Mouse (Mus musculus) right cerebral cortex, adult 2 months (tissue): Measurements from ENCODE around the gene Jph2.

Experiments
- DNase-seq, 2 experiments: peaks; one replicate each; pipeline ENCODE4 v3.0.0; 2021 to 2022; ENCODE audit warnings: low spot score in 2 of 2

Gene Jph2

GRCm38 (mm10) chr2:163362940-163363921, 34.6 kb downstream of the Jph2 start:
- DNase-seq: no peak

DNA sequence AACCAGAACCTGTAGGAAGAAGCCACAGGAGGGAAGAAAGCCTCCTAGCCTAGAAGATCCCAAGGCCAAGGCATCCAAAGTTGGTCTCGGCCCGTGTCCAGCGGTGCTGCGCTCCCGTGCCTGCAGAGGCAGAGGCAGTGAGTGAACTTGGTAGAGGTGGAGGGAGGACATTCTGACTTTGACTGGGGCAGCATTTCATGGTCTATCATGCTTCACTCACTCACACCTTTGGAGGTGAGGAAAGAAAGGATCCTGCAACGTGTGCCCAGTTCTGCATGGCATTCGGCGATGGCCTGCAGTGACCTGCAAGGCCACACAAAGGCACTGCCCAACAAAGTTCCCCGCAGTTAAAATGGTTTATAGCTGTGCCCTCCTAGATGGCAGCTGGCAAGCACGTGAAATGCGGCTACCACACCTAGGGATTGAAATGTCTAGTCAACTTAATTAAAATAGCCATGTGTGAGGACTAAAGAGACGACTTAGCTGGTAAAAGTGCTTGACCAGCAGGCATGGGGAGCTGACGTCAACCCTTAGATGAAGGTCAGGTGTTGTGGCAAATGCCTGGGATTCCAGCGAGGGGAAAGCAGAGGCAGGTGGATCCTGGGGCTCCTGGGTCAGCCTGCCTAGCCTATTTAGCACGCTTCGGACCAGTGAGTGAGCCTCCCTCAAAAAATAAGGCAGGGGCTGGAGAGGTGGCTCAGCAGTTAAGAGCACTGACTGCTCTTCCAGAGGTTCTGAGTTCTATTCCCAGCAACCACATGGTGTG, 36.8 kb downstream of the Jph2 start:
- no peak for DNase-seq

DNA sequence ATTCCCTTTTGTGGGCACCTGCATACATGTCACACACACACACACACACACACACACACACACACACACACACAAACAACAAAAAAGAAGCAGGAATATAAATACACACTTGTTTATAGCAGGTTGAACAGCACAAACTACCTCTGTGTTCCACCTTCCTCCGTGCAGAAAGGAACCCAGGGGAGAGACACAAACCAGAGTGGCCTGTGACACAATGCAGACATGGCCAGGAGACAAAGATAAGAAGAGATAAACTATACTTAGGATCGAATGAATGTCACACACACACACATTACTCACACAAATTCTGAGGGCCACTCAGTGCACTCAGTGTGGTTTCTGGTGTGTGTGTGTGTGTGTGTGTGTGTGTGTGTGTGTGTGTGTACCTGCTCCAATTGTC, 38.5 kb downstream of the Jph2 start:
- DNase-seq: no peak

DNA sequence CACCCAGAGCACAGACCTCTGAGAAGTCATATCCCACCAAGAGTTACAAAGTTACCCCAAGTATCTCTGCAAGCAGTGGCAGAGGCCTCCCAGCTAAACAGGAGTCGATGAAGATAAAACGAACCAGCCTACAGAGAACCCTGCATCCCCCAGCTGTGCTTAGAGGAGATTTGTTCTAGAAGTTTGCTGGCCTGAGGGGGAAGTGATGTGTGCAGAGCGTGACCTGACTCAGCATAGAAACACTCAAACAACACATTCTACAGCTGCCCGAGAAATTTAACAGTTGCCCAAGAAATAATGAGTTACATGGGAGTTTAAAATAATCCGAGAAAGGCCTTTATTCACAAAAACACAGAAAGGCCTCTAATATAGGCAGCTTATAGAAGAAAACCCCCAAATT, 39.1 kb downstream of the Jph2 start:
- no peak for DNase-seq

- DNase-seq: no peak
Measured at GRCm38 (mm10) chr2:163356113-163356840, 41.5 kb downstream of the Jph2 start.

GRCm38 (mm10) chr2:163355666-163356065, 42.1 kb downstream of the Jph2 start:
- no peak for DNase-seq

GRCm38 (mm10) chr2:163353731-163354130, 44.1 kb downstream of the Jph2 start:
- DNase-seq: no peak

- no peak for DNase-seq
Measured at GRCm38 (mm10) chr2:163350443-163350842, 47.4 kb downstream of the Jph2 start.

DNA sequence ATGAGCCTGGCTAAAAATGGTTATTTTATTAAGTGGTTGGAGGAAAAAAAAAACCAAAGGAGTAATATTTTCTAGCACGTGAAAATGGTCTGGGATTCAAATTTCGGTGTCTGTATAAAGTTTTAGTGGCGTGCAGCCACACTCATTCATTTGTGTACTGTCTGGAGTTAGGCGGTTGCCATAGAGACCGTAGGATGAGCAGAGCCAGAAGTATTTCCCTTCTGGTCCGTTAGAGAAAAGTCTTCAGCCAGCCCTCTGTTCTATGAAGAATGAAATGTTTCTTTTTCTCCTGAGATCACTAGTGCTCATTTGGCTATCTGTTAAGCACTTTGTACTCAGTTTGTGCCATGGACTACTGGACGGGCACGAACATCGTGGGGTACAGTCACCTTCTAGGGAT, 48.4 kb downstream of the Jph2 start:
- DNase-seq: peak; percentile 27 to 42

GRCm38 (mm10) chr2:163348677-163349076, 49.1 kb downstream of the Jph2 start:
- no peak for DNase-seq

GRCm38 (mm10) chr2:163347517-163348184, 50.1 kb downstream of the Jph2 start:
- no peak for DNase-seq

- no peak for DNase-seq
Measured at GRCm38 (mm10) chr2:163346497-163346896, 51.3 kb downstream of the Jph2 start.

- no peak for DNase-seq
Measured at GRCm38 (mm10) chr2:163344976-163345660, 52.7 kb downstream of the Jph2 start.

- peak in 1 of 2 experiments; percentile 17 for DNase-seq
Measured at GRCm38 (mm10) chr2:163343671-163344070, 54.1 kb downstream of the Jph2 start.

DNA sequence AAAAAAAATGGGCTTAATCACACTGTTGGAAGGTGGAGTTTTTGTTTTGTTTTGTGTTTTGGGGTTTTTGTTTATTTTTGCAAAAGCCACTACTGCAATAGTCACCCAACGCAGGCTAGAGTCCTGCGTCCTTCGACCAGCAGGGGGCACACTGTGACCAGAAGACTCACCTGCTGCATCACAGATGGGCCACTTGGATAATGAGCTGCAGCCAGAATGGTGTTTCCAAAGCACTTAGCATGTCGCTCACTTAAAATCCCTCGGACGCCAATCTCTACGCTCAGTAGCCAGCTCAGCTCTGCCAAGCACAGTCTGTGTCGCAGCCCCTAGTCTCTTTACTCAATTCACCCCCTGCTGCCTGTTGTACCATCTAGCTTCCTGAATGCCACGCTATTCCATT, 57.5 kb downstream of the Jph2 start:
- DNase-seq: peak; percentile 61 to 68

DNA sequence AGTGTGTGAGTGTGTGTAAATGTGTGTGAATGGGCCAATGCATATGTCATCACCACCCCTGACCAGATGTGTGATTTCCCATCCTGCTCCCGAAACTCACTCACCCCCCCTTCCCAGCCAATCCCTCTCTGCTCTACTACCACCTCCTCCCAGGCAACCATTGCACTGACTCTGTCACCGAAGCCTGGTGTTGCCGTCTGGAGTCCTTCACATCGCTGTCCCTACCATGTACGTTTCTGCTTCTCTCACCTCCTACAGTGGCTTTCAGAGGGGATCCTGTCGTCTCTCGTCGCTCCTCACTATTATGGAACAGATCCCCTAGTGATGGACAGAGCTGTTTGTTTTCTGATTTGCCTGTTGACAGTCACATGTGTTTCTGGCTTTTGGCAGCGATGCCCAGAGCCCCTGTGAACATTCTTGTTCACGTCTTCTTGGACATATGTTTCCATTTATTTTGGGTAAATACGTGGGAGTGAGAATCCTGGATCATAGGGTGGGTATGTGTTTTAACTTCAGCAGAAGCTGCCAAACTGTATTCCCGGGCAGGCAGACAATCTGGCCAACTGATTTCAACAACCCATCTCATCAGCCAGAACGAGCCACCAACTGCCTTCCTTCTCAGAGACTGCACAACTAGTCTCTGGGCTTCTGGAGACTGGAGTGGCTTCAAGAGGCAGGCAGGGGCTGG, 65.3 kb downstream of the Jph2 start:
- peak; percentile 54 to 62 for DNase-seq

DNA sequence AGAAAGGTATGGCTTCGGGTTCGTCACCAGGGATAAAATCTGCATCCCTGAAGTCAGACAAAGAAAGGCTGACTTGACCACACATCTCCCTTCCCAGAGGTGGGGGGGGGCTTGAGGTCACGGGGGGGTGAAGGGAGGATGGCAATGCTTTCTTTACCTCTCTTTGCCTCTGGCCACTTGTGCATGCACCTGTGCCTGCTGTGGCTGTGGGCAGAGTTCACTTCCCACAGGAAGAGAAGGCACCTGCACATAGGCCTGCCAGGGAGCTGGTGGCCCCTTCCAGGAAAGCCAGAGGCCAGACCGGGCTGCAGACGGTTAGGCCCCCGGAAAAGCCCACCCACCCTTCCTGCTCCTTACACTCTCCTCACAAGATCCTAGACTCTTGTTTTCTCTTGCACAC, 66.4 kb downstream of the Jph2 start:
- DNase-seq: no peak

DNA sequence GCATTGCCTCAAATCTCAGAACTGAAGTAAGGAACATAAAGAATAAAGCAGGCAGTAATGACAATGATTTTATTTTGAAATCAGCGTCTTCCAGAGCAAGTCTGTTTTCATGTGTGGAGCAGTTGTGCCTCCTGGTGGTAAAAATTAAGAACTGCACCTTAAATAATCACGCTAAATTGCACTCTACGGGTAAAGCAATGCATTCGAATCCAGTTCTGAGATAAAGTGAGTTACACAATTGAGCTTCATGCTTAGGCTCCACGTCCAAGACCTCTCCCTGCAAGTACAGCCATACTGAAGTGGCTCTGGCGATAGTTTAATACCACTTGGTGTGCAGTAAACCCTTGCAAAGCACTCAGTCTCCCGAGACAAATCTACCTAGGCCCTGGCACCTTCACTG, 67.1 kb downstream of the Jph2 start:
- peak; percentile 66 to 70 for DNase-seq

DNA sequence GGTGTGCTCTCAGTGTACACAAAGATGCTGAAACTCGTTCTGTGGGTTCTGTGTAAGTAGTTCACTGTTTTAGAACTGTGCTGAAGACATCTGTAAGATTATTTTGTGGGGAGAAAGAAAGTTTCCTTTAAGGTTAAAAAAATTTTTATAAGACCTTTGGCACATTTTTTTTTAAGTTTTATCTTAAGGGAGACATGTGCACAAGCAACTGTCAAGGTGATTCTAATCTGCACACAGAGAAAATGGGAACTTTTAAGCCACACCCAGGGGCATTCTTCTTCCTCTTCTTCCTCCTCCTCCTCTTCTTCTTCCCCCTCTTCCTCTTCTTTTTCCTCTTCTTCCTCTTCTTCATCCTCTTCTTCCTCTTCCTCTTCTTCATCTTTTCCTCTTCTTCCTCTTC, 74.6 kb downstream of the Jph2 start:
- DNase-seq: no peak

DNA sequence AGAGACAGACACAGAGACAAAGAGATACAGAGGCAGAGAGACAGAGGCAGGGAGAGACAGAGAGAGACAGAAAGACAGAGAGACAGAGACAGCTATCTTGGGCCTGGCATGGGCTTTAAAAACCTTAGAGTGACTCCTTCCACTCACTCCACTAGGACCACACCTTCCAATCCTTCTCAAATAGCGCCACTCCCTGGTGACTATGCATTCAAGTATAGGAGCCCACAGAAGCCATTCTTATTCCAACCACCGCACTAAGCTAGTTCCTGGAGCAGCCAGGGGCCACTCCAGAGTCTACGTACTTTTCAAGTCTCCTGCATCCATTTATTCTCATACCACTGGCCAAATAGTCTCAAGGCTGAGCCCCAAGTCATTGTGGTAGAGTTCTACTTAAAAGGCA, 79.0 kb downstream of the Jph2 start:
- no peak for DNase-seq
